Mouse (Mus musculus) ES-CJ7 (cell line): ENCODE measurements around the gene Sdccag8.

Source experiments
- DNase-seq: peaks from one replicate; pipeline ENCODE4 v3.0.0; 2011; ENCODE audit warnings: low read depth, low spot score

The Sdccag8 gene

GRCm38 (mm10) chr1:176981511-176981910 lies 167.1 kb downstream of the Sdccag8 start:
- DNase-seq = no peak

GRCm38 (mm10) chr1:176982671-176983070 lies 168.2 kb downstream of the Sdccag8 start:
- DNase-seq = no peak

GRCm38 (mm10) chr1:176985691-176986090 lies 171.2 kb downstream of the Sdccag8 start:
- no peak for DNase-seq

DNA sequence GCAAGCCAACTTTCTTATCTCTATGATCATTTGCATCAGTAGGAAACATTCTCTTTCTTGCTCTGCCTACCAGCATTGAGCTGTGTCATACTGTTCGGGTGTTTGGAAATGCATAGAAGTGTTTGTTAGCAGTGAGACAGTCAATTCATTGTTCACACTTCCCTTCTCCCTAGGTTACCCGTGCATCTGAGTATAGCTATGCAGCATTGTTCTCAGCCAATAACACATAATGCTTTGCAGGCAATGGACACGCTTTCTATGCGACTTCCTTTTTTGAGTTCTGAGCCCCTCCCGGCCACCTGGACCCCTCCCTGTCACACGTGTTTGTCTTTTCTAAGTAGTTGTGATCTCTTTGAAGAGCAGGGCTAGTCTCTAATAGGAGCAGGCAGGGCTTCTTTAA lies 171.8 kb downstream of the Sdccag8 start:
- no peak for DNase-seq

DNA sequence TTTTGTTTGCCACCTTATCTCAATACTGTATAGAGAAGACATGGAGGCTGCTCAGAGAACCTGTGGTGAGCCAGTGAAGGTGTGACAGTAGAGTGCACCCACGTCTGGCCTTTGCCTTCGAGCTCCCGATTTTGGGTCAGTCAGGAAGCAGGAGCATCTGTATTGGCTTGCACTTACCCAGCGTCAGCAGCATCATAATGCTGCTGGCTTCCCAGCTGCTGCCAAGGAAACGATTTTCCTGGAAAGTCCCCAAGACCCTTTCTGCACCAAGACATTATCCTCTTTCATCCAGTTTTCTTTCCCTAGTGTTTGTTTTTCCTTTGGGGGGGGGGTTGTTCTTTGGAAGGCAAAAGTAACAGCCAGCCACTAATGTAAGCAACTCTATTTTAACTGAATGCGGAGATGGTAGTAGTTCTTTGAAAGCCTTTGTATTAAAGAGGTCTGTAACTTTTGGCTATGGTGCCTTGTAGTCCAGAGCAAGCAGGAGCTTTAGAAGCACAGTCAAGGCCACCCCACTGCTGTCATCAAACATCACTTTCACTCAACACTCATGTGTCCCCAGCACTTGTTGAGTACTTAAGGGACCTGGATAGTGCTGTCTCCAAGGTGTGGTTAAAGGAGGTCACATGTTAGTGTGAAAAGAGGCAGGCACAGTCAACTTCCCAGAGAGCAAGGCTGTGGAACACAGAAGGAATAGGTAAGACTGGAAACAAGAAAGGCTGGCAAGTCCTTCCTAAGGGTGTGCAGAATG lies 172.7 kb downstream of the Sdccag8 start:
- no peak for DNase-seq

DNA sequence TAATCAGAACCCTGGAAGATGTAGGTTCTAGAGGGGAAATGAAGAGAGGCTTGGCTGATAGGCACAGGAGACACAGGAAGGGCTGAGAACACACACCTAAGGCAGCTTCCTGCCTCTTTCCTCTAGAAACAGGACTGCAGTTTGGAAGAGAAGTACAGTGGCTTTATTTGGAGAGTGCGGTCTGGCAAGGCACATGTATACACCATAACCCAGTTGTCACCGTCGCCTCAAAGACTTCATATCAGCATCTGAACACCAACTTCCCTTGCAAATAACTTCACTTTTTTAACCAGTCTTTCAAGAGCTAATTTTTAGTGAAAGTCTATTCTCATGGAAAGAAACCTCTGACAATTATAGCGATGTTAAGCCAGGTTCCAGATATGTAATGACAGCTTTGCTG lies 177.0 kb downstream of the Sdccag8 start:
- no peak for DNase-seq

- DNase-seq = no peak
Measured at GRCm38 (mm10) chr1:176992517-176992916, 178.1 kb downstream of the Sdccag8 start.

DNA sequence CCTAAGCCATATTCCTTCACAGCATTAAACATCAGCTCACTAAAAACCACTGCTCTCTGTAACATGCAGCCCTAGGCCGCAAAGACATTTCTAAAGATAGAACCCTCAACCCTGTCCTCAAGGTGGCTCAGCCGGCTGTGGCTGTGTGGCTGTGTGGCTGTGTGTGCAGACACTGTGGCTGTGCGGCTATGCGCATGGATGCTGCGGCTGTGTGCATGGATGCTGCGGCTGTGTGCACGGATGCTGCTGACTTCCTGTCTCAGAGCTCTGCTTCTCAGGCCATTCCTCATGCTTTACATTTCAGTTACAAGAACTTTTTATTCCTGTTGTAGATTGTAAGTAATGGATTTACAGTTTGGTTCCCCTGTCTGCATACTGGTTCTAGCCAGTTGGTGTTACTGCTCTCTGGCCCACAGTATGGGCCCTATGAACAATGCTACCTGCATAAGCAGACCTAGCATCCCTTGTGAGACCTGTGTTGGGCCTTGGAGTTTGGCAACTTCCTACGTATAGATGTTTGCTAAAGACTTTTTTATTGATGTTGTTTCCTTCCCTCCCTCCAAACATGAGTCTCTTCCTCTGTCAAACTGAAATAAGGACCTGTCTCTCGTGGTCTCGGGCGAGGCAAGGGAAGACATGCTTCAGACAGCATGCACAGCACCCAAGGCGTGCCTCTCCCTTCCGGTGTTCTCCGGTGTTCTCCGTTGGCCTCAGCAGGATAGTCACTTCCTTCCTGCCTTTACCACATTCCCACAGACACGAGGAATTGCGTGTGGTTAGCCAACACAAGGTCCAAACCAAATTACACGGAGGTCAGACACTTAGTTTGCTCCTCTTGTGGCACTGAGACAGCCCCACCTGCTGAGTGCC lies 178.9 kb downstream of the Sdccag8 start:
- no peak for DNase-seq

- DNase-seq = peak; percentile 43
Measured at GRCm38 (mm10) chr1:176994087-176994486, 179.6 kb downstream of the Sdccag8 start.

DNA sequence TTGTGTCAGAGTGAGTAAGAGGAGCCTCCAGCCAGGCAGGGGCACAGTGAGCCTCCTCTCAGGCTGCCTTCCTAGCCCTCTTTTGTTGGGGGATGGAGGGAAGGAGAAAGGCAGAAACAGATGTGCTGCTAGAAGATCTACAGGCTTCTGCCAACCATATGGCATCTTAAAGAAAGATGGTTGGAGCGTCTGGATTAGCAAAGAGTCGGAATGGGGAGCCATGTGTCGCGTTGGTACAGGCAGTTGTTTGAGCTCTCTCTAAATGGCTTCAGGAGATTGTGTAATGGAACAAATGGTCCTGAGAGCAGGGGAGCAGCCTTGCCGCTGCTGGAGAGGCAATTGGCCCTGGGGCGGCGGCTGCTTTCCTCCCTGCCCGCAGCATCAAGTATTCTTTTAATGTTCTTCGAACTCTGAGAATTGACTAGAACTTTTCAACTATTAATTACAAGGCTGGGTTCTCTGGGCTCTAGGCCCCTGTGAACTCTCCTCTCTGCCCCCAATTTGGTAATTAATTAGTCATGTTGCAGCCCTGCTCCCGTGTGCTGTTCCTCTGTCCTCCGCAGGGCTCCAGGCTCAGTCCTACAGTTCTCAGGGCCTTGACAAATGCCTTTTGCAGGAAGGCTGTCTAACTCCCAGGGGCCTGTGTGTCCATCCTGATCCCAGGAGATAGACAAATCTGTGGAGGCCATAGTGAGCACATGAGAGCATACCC lies 180.4 kb downstream of the Sdccag8 start:
- DNase-seq = no peak

DNA sequence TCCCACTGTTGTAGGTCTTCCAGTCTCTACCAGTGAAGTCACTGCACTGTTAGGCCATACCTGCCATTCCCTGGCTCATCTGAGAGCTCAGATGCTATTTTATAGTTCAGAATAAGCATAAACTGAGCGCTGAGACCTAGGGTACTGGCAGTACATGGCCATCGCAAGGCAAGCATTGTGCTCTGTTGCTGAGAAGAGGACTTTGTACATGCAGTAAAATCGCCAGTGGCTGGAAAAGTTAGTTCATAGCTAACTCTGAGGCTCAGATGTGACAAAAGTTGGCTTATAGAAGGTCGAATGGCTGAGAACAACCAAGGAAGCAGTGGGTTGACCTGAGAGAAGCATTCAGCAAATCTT lies 180.9 kb downstream of the Sdccag8 start:
- no peak for DNase-seq

DNA sequence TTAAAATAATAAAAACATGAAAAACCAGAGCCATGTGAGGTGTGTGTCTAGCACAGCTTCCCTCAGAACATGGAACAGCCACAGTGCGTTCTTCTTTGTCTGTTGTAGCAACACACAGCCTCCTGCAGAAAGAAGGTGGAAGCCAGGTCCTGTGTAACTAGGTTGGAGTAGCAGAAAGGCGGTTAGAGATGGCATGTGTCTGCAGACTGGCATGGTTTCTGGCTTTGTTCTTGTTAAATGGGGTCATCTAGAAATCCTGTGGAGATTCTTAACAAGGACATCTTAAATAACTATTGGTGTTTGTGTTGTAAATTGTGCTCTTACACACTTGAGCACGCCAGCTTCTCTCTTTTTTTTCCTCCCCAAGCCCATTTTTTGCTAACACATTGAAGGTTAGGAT lies 181.7 kb downstream of the Sdccag8 start:
- no peak for DNase-seq

GRCm38 (mm10) chr1:176996630-176997201 lies 182.3 kb downstream of the Sdccag8 start:
- DNase-seq = no peak

GRCm38 (mm10) chr1:176997254-176997653 lies 182.8 kb downstream of the Sdccag8 start:
- no peak for DNase-seq

DNA sequence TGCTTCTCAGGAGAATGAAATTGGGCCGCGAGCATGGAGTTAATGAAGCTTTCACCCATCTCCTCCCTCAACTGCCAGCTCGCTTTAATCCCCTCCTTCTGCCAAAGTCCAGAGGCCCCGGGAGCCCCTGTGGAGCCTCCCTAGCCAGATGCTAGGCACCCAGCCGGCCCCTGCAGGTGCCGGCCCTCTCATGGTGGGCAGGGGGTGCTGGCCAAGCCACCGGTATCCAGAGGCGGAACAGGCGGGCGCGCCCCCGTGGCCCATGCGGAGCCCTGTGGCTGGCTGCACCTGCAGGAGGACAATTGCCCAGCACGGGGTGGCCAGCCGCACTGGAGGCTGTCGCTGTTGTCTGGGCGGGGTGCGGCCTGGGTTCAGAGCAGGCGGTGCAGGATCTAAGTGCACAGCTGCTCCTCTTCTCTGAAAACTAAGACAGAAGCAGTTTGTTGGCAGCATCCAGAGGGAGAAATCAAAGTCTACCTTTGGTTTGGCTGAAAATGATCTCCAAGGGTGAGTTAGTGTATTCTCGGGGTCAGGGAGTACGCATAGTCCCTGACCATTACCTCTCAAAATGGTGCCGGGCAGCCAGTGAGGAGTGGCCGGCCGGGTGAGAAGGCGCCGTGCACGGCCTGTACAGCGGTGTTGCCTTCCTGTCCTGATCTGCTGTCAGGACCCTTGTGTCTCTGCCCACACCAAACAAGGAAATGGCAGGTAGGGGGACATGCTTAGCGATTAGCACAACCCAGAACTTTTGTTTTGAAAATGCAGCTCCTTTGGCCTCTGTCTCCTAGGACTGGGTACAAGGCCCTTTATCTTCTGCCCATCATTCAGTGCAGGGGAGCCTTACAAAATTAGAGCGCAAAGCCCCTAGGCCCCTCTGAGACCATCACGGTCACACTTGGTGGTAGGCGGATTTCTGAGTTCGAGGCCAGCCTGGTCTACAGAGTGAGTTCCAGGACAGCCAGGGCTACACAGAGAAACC lies 183.5 kb downstream of the Sdccag8 start:
- DNase-seq = peak; percentile 27

DNA sequence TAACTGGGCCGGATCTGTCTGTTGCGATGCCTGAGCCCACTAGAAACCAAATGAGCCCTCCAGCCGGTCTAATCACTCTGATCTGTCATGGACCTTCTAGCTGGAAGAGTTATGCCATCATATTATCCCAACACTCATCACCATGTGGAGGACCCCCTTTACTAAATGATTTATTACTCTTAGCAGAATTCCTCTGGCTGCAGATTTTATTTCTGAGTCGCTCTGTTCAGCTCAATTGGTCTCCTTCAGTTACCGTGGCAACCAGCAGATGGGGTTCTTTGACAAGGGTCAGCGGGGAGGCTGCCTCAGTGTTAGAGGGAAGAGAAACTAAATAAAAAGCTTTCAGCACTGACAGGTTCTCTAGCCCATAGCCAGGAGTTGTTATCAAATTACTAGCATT lies 184.6 kb downstream of the Sdccag8 start:
- no peak for DNase-seq

DNA sequence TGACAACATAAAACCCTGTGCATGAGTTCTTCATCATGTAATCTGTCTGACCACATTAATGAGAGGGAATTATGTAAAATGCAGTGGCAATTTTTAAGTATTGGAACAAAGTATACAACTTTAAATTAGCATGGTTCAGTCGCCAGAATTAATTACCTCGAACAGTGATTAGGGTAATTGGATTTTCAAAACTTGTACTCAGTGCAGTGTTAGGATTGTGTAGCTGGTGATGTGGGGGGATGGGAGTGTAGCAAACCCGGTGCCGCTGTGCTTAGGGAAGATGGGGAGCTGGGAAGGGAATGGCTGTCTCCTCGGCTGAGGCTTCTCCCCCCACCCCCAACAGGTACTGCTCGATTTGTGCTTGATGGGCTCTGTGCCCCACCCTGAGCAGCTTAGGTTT lies 188.5 kb downstream of the Sdccag8 start:
- DNase-seq = no peak

GRCm38 (mm10) chr1:177004041-177004741 lies 189.7 kb downstream of the Sdccag8 start:
- DNase-seq = no peak

- DNase-seq = no peak
Measured at GRCm38 (mm10) chr1:177007405-177007804, 192.9 kb downstream of the Sdccag8 start.

DNA sequence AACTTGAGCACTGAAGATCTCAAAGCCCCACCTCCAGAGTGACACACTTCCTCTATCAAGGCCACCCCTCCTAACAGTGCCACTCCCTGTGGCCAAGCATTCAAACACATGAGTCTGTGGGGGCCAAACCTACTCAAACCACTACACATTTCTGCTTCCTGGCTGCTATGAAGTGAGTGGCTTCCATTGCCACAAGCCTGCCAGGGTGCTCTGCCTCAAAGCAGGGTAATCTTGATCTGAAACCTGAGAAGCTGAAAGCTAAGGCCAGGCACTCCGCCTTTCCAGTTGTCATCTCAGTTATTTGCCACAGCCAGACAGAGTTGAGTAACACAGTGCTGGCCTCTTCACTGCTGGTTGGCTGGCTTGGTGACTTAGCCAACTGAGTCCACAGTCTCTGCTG lies 194.3 kb downstream of the Sdccag8 start:
- no peak for DNase-seq
